Mouse (Mus musculus): ENCODE results near the gene Kctd11. TPM values are rescaled to one million over a fixed set of nuclear protein-coding genes. Genes with fewer than 3 reads are reported as not detected.

The Kctd11 gene
- polyA plus RNA-seq, 2 experiments: 5.1 to 6.5 TPM

- ATAC-seq (ENCODE audit: low FRiP score, low read depth): no peak
- no peaks in the 10 kb centered on the region for H3K36me3 ChIP-seq (ENCODE audit: control insufficient read depth, insufficient read depth, low read length)
These were observed 3.0 kb upstream of the Kctd11 start for GRCm38 (mm10) chr11:69884240-69884639.

GRCm38 (mm10) chr11:69883527-69884151 is 2.4 kb upstream of the Kctd11 start:
- WGBS: 87% methylated on average over 8 of the region's 8 CpGs
- Histone ChIP-seq H3K27ac (replicated peaks; ENCODE audit: low read depth, low read length) (no peak overlapping the region), H3K27me3 (ENCODE audit: control insufficient read depth, insufficient read depth, low read length) (no peaks in the 10 kb centered on the region), H3K36me3 (ENCODE audit: control insufficient read depth, insufficient read depth, low read length) (no peaks in the 10 kb centered on the region), H3K4me3 (replicated peaks; ENCODE audit: low read length) (no peak overlapping the region), H3K4me1 (ENCODE audit: control insufficient read depth, insufficient read depth, low read length) (peaks cover 18% of the 10 kb centered on the region), H3K4me2 (replicated peaks; ENCODE audit: low read depth, low read length, severe bottlenecking) (no peak overlapping the region), H3K9ac (ENCODE audit: low read depth, low read length, severe bottlenecking) (no peak overlapping the region), H3K9me3 (ENCODE audit: control insufficient read depth, low read length) (no peaks in the 10 kb centered on the region)
- no peak for DNase-seq (ENCODE audit: low spot score)
- TF ChIP-seq POLR2A (IDR thresholded peaks at IDR 0.05; ENCODE audit: borderline replicate concordance, extremely low read depth, insufficient read depth, insufficient read length): no peak
- ATAC-seq (ENCODE audit: low FRiP score, low read depth): no peak

More at GRCm38 (mm10) chr11:69884240-69884639, 3.0 kb upstream of the Kctd11 start:
- H3K4me3 ChIP-seq (replicated peaks; ENCODE audit: low read length): no peak overlapping the region
- no peak for TF ChIP-seq POLR2A (IDR thresholded peaks at IDR 0.05; ENCODE audit: borderline replicate concordance, extremely low read depth, insufficient read depth, insufficient read length)
- H3K27me3 ChIP-seq (ENCODE audit: control insufficient read depth, insufficient read depth, low read length): no peaks in the 10 kb centered on the region
- H3K9me3 ChIP-seq (ENCODE audit: control insufficient read depth, low read length): no peaks in the 10 kb centered on the region
- no peak for DNase-seq (ENCODE audit: low spot score)
- H3K4me1 ChIP-seq (ENCODE audit: control insufficient read depth, insufficient read depth, low read length): peaks cover 12% of the 10 kb centered on the region
- no peak overlapping the region for H3K9ac ChIP-seq (ENCODE audit: low read depth, low read length, severe bottlenecking)
- WGBS: 74% methylated on average over 9 of the region's 9 CpGs
- no peak overlapping the region for H3K27ac ChIP-seq (replicated peaks; ENCODE audit: low read depth, low read length)
- no peak overlapping the region for H3K4me2 ChIP-seq (replicated peaks; ENCODE audit: low read depth, low read length, severe bottlenecking)

GRCm38 (mm10) chr11:69883066-69883465 is 1.9 kb upstream of the Kctd11 start:
- WGBS: 54% methylated on average over 4 of the region's 4 CpGs
- no peak for TF ChIP-seq POLR2A (IDR thresholded peaks at IDR 0.05; ENCODE audit: borderline replicate concordance, extremely low read depth, insufficient read depth, insufficient read length)
- ATAC-seq (ENCODE audit: low FRiP score, low read depth) (no peak), DNase-seq (ENCODE audit: low spot score) (no peak)
- Histone ChIP-seq H3K27ac (replicated peaks; ENCODE audit: low read depth, low read length) (no peak overlapping the region), H3K9ac (ENCODE audit: low read depth, low read length, severe bottlenecking) (no peak overlapping the region), H3K36me3 (ENCODE audit: control insufficient read depth, insufficient read depth, low read length) (no peaks in the 10 kb centered on the region), H3K4me3 (replicated peaks; ENCODE audit: low read length) (no peak overlapping the region), H3K9me3 (ENCODE audit: control insufficient read depth, low read length) (no peaks in the 10 kb centered on the region), H3K4me1 (ENCODE audit: control insufficient read depth, insufficient read depth, low read length) (peaks cover 19% of the 10 kb centered on the region), H3K4me2 (replicated peaks; ENCODE audit: low read depth, low read length, severe bottlenecking) (no peak overlapping the region), H3K27me3 (ENCODE audit: control insufficient read depth, insufficient read depth, low read length) (no peaks in the 10 kb centered on the region)

GRCm38 (mm10) chr11:69881787-69882670 is 823 bp upstream of the Kctd11 start:
- peaks cover 20% of the 10 kb centered on the region for H3K4me1 ChIP-seq (ENCODE audit: control insufficient read depth, insufficient read depth, low read length)
- WGBS: 61% methylated on average over 21 of the region's 21 CpGs
- no peaks in the 10 kb centered on the region for H3K9me3 ChIP-seq (ENCODE audit: control insufficient read depth, low read length)

GRCm38 (mm10) chr11:69880506-69880852 is 727 bp downstream of the Kctd11 start:
- DNase-seq (ENCODE audit: low spot score): peak; percentile 84

More at GRCm38 (mm10) chr11:69881787-69882670, 823 bp upstream of the Kctd11 start:
- no peak for TF ChIP-seq POLR2A (IDR thresholded peaks at IDR 0.05; ENCODE audit: borderline replicate concordance, extremely low read depth, insufficient read depth, insufficient read length)
- no peaks in the 10 kb centered on the region for H3K27me3 ChIP-seq (ENCODE audit: control insufficient read depth, insufficient read depth, low read length)
- H3K36me3 ChIP-seq (ENCODE audit: control insufficient read depth, insufficient read depth, low read length): no peaks in the 10 kb centered on the region
- peak overlapping the region; percentile 69 for H3K27ac ChIP-seq (replicated peaks; ENCODE audit: low read depth, low read length)
- peak; percentile 57 for DNase-seq (ENCODE audit: low spot score)
- no peak for ATAC-seq (ENCODE audit: low FRiP score, low read depth)
- H3K9ac ChIP-seq (ENCODE audit: low read depth, low read length, severe bottlenecking): peak overlapping the region; percentile 67
- H3K4me2 ChIP-seq (replicated peaks; ENCODE audit: low read depth, low read length, severe bottlenecking): peak overlapping the region; percentile 79
- H3K4me3 ChIP-seq (replicated peaks; ENCODE audit: low read length): peak overlapping the region; percentile 46

More at GRCm38 (mm10) chr11:69880506-69880852, 727 bp downstream of the Kctd11 start:
- Histone ChIP-seq H3K4me2 (replicated peaks; ENCODE audit: low read depth, low read length, severe bottlenecking) (peak overlapping the region; percentile 79), H3K9ac (ENCODE audit: low read depth, low read length, severe bottlenecking) (peak overlapping the region; percentile 67), H3K9me3 (ENCODE audit: control insufficient read depth, low read length) (no peaks in the 10 kb centered on the region), H3K27ac (replicated peaks; ENCODE audit: low read depth, low read length) (peak overlapping the region; percentile 69), H3K27me3 (ENCODE audit: control insufficient read depth, insufficient read depth, low read length) (no peaks in the 10 kb centered on the region), H3K36me3 (ENCODE audit: control insufficient read depth, insufficient read depth, low read length) (no peaks in the 10 kb centered on the region), H3K4me3 (replicated peaks; ENCODE audit: low read length) (peak overlapping the region; percentile 46), H3K4me1 (ENCODE audit: control insufficient read depth, insufficient read depth, low read length) (peaks cover 26% of the 10 kb centered on the region)
- peak; percentile 74 for ATAC-seq (ENCODE audit: low FRiP score, low read depth)
- WGBS: under 1% methylated on average over 18 of the region's 18 CpGs
- TF ChIP-seq POLR2A (IDR thresholded peaks at IDR 0.05; ENCODE audit: borderline replicate concordance, extremely low read depth, insufficient read depth, insufficient read length): peak; percentile 50; the same call in 1 of the 2 replicates
